19 mouse cellular contexts compared by ENCODE assay signal in the genomic region with DNA sequence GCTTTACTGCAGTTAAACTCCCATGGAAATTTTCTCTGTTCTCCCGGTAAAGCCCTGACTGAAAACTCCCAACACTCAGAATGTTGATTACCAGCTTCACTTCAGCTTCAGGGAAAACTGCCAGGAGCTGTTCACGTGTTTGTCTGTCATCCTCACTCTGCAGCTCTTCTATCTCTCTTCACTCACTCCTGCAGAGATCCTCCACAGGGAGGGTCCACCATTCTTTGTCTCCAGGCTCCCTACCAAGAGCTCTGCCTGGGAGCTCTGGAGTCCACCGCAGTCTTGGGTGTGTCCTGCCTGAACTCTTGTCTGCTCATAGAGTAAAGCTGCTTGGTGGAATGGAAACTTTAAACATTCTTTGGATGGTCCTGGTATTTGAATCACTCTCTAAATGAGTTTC. TPM values are rescaled to one million over a fixed set of nuclear protein-coding genes. Genes with fewer than 3 reads are reported as not detected.
DNase-seq lines count a peak whose midpoint lies in the region; ATAC-seq and TF ChIP-seq lines count a peak whose summit lies in the region.
"Had no signal": no experiment of that assay in that cellular context is flagged by ENCODE, and none has a peak within 500 bp of the region (broad histone marks: within the 10 kb centered on the region; RNA-seq: fewer than 3 reads in every experiment).

No protein-coding gene starts in this region.

- DNase-seq in forebrain, embryonic 14.5 days (ENCODE audit: low spot score) = peak; percentile 39
- peak; percentile 13 for DNase-seq in hindbrain, postnatal 0 days (ENCODE audit: low spot score)
- no peak for DNase-seq in hindbrain, embryonic 10.5 days (ENCODE audit: low spot score)
- peak; percentile 76 for DNase-seq in ES-CJ7 (ENCODE audit: low read depth, low spot score)
- DNase-seq in layer of hippocampus, postnatal 14 days (ENCODE audit: low spot score in 2 of 2) = no peak
- no peak for DNase-seq in thymus, postnatal 10 days (ENCODE audit: low spot score in 2 of 2)
- DNase-seq: cerebellum, adult 11-12 months; liver; right cerebral cortex, postnatal 4 days; thymus, postnatal 25 days had no signal

- no peaks in the 10 kb centered on the region for H3K9me3 ChIP-seq in forebrain, embryonic 14.5 days (replicated peaks; ENCODE audit: control insufficient read depth, low read length)
- H3K9me3 ChIP-seq in forebrain, embryonic 13.5 days (replicated peaks) = no peaks in the 10 kb centered on the region
- no peaks in the 10 kb centered on the region for H3K9me3 ChIP-seq in hindbrain, postnatal 0 days (ENCODE audit: low read length)
- H3K9me3 ChIP-seq in hindbrain, embryonic 10.5 days = peaks cover 5% of the 10 kb centered on the region
- H3K9me3 ChIP-seq in intestine, embryonic 16.5 days (ENCODE audit: control insufficient read depth, low read length) = peaks cover 3% of the 10 kb centered on the region; the same call in 1 of the 2 replicates
- H3K9me3 ChIP-seq: forebrain, embryonic 15.5 days; kidney, embryonic 15.5 days had no signal

- no peak overlapping the region for H3K4me3 ChIP-seq in forebrain, embryonic 14.5 days (ENCODE audit: low read depth, low read length)
- H3K4me3 ChIP-seq in forebrain, embryonic 13.5 days = no peak overlapping the region
- H3K4me3 ChIP-seq in hindbrain, postnatal 0 days (ENCODE audit: low read length) = no peak overlapping the region
- H3K4me3 ChIP-seq in hindbrain, embryonic 10.5 days = no peak overlapping the region
- no peak overlapping the region for H3K4me3 ChIP-seq in intestine, embryonic 16.5 days (ENCODE audit: low read length)
- H3K4me3 ChIP-seq: embryonic facial prominence, embryonic 13.5 days; forebrain, embryonic 15.5 days; kidney, embryonic 15.5 days; layer of hippocampus, adult 2 months; midbrain, embryonic 10.5 days had no signal

- no peaks in the 10 kb centered on the region for H3K36me3 ChIP-seq in forebrain, embryonic 14.5 days (ENCODE audit: control insufficient read depth, insufficient read depth, low read length)
- H3K36me3 ChIP-seq in forebrain, embryonic 13.5 days (ENCODE audit: poor library complexity, severe bottlenecking) = no peaks in the 10 kb centered on the region
- H3K36me3 ChIP-seq in hindbrain, postnatal 0 days (ENCODE audit: insufficient read depth, low read length) = no peaks in the 10 kb centered on the region
- no peaks in the 10 kb centered on the region for H3K36me3 ChIP-seq in hindbrain, embryonic 10.5 days
- no peaks in the 10 kb centered on the region for H3K36me3 ChIP-seq in intestine, embryonic 16.5 days (ENCODE audit: control insufficient read depth, insufficient read depth, low read length)
- H3K36me3 ChIP-seq: embryonic facial prominence, embryonic 13.5 days; forebrain, embryonic 15.5 days; kidney, embryonic 15.5 days had no signal

- no peak for ATAC-seq in forebrain, embryonic 14.5 days
- no peak for ATAC-seq in forebrain, embryonic 13.5 days
- no peak for ATAC-seq in hindbrain, postnatal 0 days
- ATAC-seq in intestine, embryonic 16.5 days = 0 out of 2 replicates have a peak, but pooled peaks have one; percentile 46
- ATAC-seq: forebrain, embryonic 15.5 days; hindbrain, embryonic 16.5 days had no signal

- no peaks in the 10 kb centered on the region for H3K27me3 ChIP-seq in forebrain, embryonic 14.5 days (replicated peaks; ENCODE audit: control insufficient read depth, insufficient read depth, low read length)
- H3K27me3 ChIP-seq in forebrain, embryonic 13.5 days = peaks cover 5% of the 10 kb centered on the region
- H3K27me3 ChIP-seq in hindbrain, postnatal 0 days (ENCODE audit: insufficient read depth, low read length) = no peaks in the 10 kb centered on the region
- H3K27me3 ChIP-seq in hindbrain, embryonic 10.5 days (ENCODE audit: insufficient read depth, poor library complexity, severe bottlenecking) = 0 out of 2 replicates have a peak, but pooled peaks cover 5% of the 10 kb centered on the region
- no peaks in the 10 kb centered on the region for H3K27me3 ChIP-seq in intestine, embryonic 16.5 days (replicated peaks; ENCODE audit: control insufficient read depth, insufficient read depth, low read length)
- H3K27me3 ChIP-seq: embryonic facial prominence, embryonic 13.5 days; forebrain, embryonic 15.5 days; kidney, embryonic 15.5 days had no signal

- H3K27ac ChIP-seq in forebrain, embryonic 14.5 days (ENCODE audit: low read depth, low read length) = no peak overlapping the region
- H3K27ac ChIP-seq in forebrain, embryonic 13.5 days = no peak overlapping the region
- no peak overlapping the region for H3K27ac ChIP-seq in hindbrain, postnatal 0 days
- H3K27ac ChIP-seq in hindbrain, embryonic 10.5 days = no peak overlapping the region; the same call in 1 of the 2 replicates
- H3K27ac ChIP-seq in intestine, embryonic 16.5 days (ENCODE audit: low read length) = no peak overlapping the region
- H3K27ac ChIP-seq: embryonic facial prominence, embryonic 13.5 days; forebrain, embryonic 15.5 days; kidney, embryonic 15.5 days; layer of hippocampus, adult 2 months; midbrain, embryonic 10.5 days had no signal

- no peak for TF ChIP-seq CTCF in hindbrain, postnatal 0 days (IDR thresholded peaks at IDR 0.05; ENCODE audit: low read depth)

- 32% methylated on average over 3 of the region's 3 CpGs for WGBS in forebrain, embryonic 14.5 days
- WGBS in forebrain, embryonic 13.5 days = 34% methylated on average over 3 of the region's 3 CpGs
- 18% methylated on average over 3 of the region's 3 CpGs for WGBS in hindbrain, postnatal 0 days
- 16% methylated on average over 3 of the region's 3 CpGs for WGBS in hindbrain, embryonic 10.5 days
- 35% methylated on average over 3 of the region's 3 CpGs for WGBS in intestine, embryonic 16.5 days

- H3K9ac ChIP-seq in forebrain, embryonic 14.5 days (ENCODE audit: low read length) = no peak overlapping the region
- H3K9ac ChIP-seq in forebrain, embryonic 13.5 days = no peak overlapping the region
- H3K9ac ChIP-seq in hindbrain, postnatal 0 days (replicated peaks; ENCODE audit: low read length) = no peak overlapping the region
- H3K9ac ChIP-seq in intestine, embryonic 16.5 days (ENCODE audit: low read depth, low read length) = no peak overlapping the region
- H3K9ac ChIP-seq: embryonic facial prominence, embryonic 13.5 days; forebrain, embryonic 15.5 days; kidney, embryonic 15.5 days had no signal

- H3K4me1 ChIP-seq in forebrain, embryonic 14.5 days (ENCODE audit: control insufficient read depth, insufficient read depth, low read length) = 0 out of 2 replicates have a peak, but pooled peaks cover 2% of the 10 kb centered on the region
- H3K4me1 ChIP-seq in forebrain, embryonic 13.5 days = peaks cover 7% of the 10 kb centered on the region
- no peaks in the 10 kb centered on the region for H3K4me1 ChIP-seq in hindbrain, postnatal 0 days (ENCODE audit: insufficient read depth, low read length)
- peaks cover 45% of the 10 kb centered on the region for H3K4me1 ChIP-seq in hindbrain, embryonic 10.5 days (replicated peaks)
- H3K4me1 ChIP-seq in intestine, embryonic 16.5 days (ENCODE audit: control insufficient read depth, insufficient read depth, low read length) = peaks cover 16% of the 10 kb centered on the region

- H3K4me2 ChIP-seq in forebrain, embryonic 14.5 days (ENCODE audit: low read length) = no peak overlapping the region
- H3K4me2 ChIP-seq in forebrain, embryonic 13.5 days = no peak overlapping the region
- H3K4me2 ChIP-seq in hindbrain, postnatal 0 days (ENCODE audit: low read depth, low read length) = no peak overlapping the region
- no peak overlapping the region for H3K4me2 ChIP-seq in intestine, embryonic 16.5 days (ENCODE audit: low read depth, low read length)
- H3K4me2 ChIP-seq: embryonic facial prominence, embryonic 13.5 days; forebrain, embryonic 15.5 days; kidney, embryonic 15.5 days had no signal

RNA-seq across cellular contexts. Expression of a gene that starts 25.4 kb away (rescaled TPM):
- 3.4 and 3.9 TPM in 2 replicates for polyA plus RNA-seq in forebrain, embryonic 14.5 days (2014; fragmentation: Nextera tagmentation; extraction: Ambion mirVana)
- 2.8 and 3.4 TPM in 2 replicates for polyA plus RNA-seq in forebrain, embryonic 13.5 days (2015; fragmentation: Nextera tagmentation; extraction: Ambion mirVana)
- total RNA-seq in hindbrain, postnatal 0 days (2014; rRNA removed) = 17.2 and 19.9 TPM in 2 replicates
- 1.4 and 1.8 TPM in 2 replicates for polyA plus RNA-seq in hindbrain, postnatal 0 days (2015; fragmentation: Nextera tagmentation; extraction: Ambion mirVana)
- polyA plus RNA-seq in hindbrain, embryonic 10.5 days (2016; fragmentation: Nextera tagmentation; extraction: Ambion mirVana) = 14.4 and 16.1 TPM in 2 replicates
- 3.4 and 3.8 TPM in 2 replicates for polyA plus RNA-seq in intestine, embryonic 16.5 days (2015; fragmentation: Nextera tagmentation; extraction: Ambion mirVana)
- 1 to 10 TPM; 4.7 to 7.0 TPM for total RNA-seq in layer of hippocampus, postnatal 14 days (2021)

RNA-seq across cellular contexts. Expression of a gene that starts 59.2 kb away (rescaled TPM):
- polyA plus RNA-seq in forebrain, embryonic 14.5 days (2014; fragmentation: Nextera tagmentation; extraction: Ambion mirVana) = 5.5 and 6.2 TPM in 2 replicates
- polyA plus RNA-seq in forebrain, embryonic 13.5 days (2015; fragmentation: Nextera tagmentation; extraction: Ambion mirVana) = 3.0 and 5.1 TPM in 2 replicates
- 9.7 and 12.5 TPM in 2 replicates for total RNA-seq in hindbrain, postnatal 0 days (2014; rRNA removed)
- polyA plus RNA-seq in hindbrain, postnatal 0 days (2015; fragmentation: Nextera tagmentation; extraction: Ambion mirVana) = 11.9 and 13.9 TPM in 2 replicates
- 9.0 TPM in 2 replicates for polyA plus RNA-seq in hindbrain, embryonic 10.5 days (2016; fragmentation: Nextera tagmentation; extraction: Ambion mirVana)
- 0.37 and 0.49 TPM in 2 replicates for polyA plus RNA-seq in intestine, embryonic 16.5 days (2015; fragmentation: Nextera tagmentation; extraction: Ambion mirVana)
- total RNA-seq in layer of hippocampus, postnatal 14 days (2021) = 10 to 100 TPM; 10.2 to 11.5 TPM
- polyA plus RNA-seq: heart, embryonic 14.5 days had no signal

Comparison
In these comparisons a context has a peak if more than half of its experiments do, and no peak if none do; other contexts are left out.
1. DNase-seq: peak in forebrain, embryonic 14.5 days (single experiment), hindbrain, postnatal 0 days (single experiment) and ES-CJ7 (single experiment); none in hindbrain, embryonic 10.5 days (single experiment), layer of hippocampus, postnatal 14 days (0 of 2) and thymus, postnatal 10 days (0 of 2).